Mouse (Mus musculus): ENCODE data around the gene Las1l. TPM values are rescaled to one million over a fixed set of nuclear protein-coding genes. Genes with fewer than 3 reads are reported as not detected.

Las1l gene
- 81.4 and 104 TPM in 2 replicates for polyA plus RNA-seq (2015; fragmentation: Nextera tagmentation; extraction: Ambion mirVana)

DNA sequence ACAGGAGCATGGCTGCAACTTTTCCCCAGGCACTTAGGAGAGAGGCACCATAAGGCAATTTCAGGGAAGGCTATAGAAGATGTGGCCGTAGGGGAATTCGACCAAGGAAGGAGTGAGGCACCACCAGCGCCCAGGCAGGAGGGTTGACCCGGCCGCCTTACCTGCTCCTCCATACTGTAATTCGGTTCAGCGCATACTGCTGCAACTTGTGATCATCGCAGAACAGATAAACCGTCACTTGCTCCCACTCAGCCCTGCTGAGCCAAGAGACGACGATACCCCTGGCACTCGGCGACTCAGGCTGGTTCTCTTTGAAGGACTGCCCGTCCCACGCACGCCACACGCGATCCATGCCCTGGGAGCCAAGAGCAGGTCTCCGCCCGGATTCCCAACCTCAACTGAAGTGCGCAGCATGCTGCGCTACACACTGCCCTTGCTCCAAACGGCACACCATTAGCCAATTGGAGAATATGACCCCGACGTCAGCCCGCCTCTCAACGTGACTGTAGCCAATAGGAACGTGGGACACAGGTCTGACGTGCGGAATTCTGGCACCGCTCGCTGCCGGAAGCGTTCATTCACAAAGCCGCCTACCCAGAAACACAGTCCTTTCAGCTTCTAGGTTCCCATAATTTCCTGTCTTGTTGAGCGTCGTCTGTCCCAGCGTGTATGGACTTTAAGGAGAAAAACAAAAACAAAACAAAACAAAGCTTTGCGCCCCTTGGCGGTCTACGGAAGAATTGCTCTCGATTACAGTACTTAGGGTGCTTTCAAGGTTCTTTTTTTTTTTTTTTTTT is at the start of gene Las1l:
Las1l (minus strand) TSS at position 466 of the 797 bp plus-strand sequence.
- peak within 1 kb of the TSS; percentile 73 for H3K4me2 ChIP-seq (ENCODE audit: low read length)
- H3K27ac ChIP-seq (ENCODE audit: low read length), result 0 out of 2 replicates have a peak within 1 kb of the TSS, but pooled peaks have one; percentile 37
- H3K27me3 ChIP-seq (replicated peaks; ENCODE audit: control insufficient read depth, insufficient read depth, low read length), result no peaks in the 10 kb centered on the region
- H3K9me3 ChIP-seq (ENCODE audit: control insufficient read depth, low read length), result no peaks in the 10 kb centered on the region
- peak within 1 kb of the TSS; percentile 55 for H3K9ac ChIP-seq (replicated peaks; ENCODE audit: low read depth, low read length)
- WGBS, result 21% methylated on average over 42 of the region's 42 CpGs
- no peaks in the 10 kb centered on the region for H3K36me3 ChIP-seq (ENCODE audit: control insufficient read depth, insufficient read depth)
- peak; percentile 100 for ATAC-seq
- peaks cover 8% of the 10 kb centered on the region for H3K4me1 ChIP-seq (replicated peaks; ENCODE audit: control insufficient read depth, insufficient read depth, low read length)
- peak within 1 kb of the TSS; percentile 61 for H3K4me3 ChIP-seq (replicated peaks; ENCODE audit: low read length)

DNA sequence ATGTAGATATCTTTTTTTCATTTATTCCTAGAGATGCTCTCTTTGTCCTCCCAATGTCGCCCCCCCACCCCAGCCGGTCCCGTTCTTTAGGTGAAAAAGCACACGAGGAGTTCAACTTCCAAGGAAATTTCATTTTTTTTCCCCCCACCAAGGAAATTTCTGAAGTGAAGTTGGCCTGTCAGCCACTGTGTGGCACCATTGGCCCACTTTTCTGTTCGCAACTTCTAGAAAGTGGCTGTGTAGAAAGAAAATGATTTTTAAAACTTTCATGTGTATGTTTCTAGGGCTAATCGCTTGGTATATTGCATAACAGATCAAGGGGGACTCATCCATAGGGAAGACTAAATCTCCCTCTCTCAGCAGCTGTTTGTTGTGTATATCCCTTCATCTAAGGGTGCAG is 49.6 kb upstream of the Las1l start:
- no peak overlapping the region for H3K4me2 ChIP-seq (ENCODE audit: low read length)
- no peaks in the 10 kb centered on the region for H3K4me1 ChIP-seq (replicated peaks; ENCODE audit: control insufficient read depth, insufficient read depth, low read length)
- H3K36me3 ChIP-seq (ENCODE audit: control insufficient read depth, insufficient read depth), result no peaks in the 10 kb centered on the region
- H3K9ac ChIP-seq (replicated peaks; ENCODE audit: low read depth, low read length), result no peak overlapping the region
- no peak overlapping the region for H3K4me3 ChIP-seq (replicated peaks; ENCODE audit: low read length)
- 72% methylated on average over 6 of the region's 6 CpGs for WGBS
- no peaks in the 10 kb centered on the region for H3K9me3 ChIP-seq (ENCODE audit: control insufficient read depth, low read length)
- no peak overlapping the region for H3K27ac ChIP-seq (ENCODE audit: low read length)
- no peak for ATAC-seq
- H3K27me3 ChIP-seq (replicated peaks; ENCODE audit: control insufficient read depth, insufficient read depth, low read length), result no peaks in the 10 kb centered on the region

DNA sequence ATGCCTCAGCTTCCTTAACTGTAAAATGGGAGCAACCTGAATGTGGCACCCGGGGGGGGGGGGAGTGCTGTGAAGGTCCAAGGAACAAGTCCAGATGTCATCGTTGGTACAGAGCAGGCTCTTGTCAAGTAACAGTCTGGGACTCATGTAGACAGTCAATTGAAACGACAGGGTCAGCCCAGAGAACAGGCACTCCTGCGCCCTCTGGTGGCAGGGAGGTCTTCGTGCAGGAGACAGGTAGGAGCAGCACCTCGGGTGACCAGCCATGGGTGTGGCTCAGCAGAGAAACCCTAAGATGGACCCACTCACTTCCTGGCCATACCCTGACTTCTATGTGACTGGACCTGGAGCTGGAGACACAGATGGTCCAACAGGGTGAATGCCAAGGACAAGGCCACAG is 42.8 kb upstream of the Las1l start:
- Histone ChIP-seq H3K4me2 (ENCODE audit: low read length) (no peak overlapping the region), H3K9ac (replicated peaks; ENCODE audit: low read depth, low read length) (no peak overlapping the region), H3K27ac (ENCODE audit: low read length) (no peak overlapping the region), H3K36me3 (ENCODE audit: control insufficient read depth, insufficient read depth) (no peaks in the 10 kb centered on the region), H3K4me3 (replicated peaks; ENCODE audit: low read length) (no peak overlapping the region), H3K4me1 (replicated peaks; ENCODE audit: control insufficient read depth, insufficient read depth, low read length) (no peaks in the 10 kb centered on the region), H3K9me3 (ENCODE audit: control insufficient read depth, low read length) (no peaks in the 10 kb centered on the region), H3K27me3 (replicated peaks; ENCODE audit: control insufficient read depth, insufficient read depth, low read length) (no peaks in the 10 kb centered on the region)
- ATAC-seq, result no peak
- 75% methylated on average over 6 of the region's 6 CpGs for WGBS

DNA sequence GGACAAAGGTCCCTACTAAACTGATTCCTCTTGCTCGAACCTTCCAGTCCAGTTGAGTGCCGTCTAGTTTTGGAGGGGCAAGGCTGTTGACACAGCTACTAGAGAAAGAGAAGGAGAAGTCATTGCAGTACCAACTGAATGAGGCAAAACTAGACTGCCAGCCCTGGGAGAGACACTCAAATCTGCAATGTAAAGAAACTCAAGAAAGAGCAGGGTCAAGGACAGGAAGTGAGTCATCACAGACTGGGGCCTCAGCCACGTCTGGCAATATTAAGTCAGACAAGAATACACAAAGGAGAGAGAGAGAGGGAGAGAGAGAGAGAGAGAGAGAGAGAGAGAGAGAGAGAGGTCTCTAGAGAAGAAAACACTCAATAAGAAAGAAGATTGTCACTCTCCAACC is 36.4 kb upstream of the Las1l start:
- no peak overlapping the region for H3K4me2 ChIP-seq (ENCODE audit: low read length)
- no peak overlapping the region for H3K27ac ChIP-seq (ENCODE audit: low read length)
- WGBS, result 66% methylated on average over 3 of the region's 3 CpGs
- no peak for ATAC-seq
- no peaks in the 10 kb centered on the region for H3K4me1 ChIP-seq (replicated peaks; ENCODE audit: control insufficient read depth, insufficient read depth, low read length)
- no peaks in the 10 kb centered on the region for H3K9me3 ChIP-seq (ENCODE audit: control insufficient read depth, low read length)
- no peaks in the 10 kb centered on the region for H3K27me3 ChIP-seq (replicated peaks; ENCODE audit: control insufficient read depth, insufficient read depth, low read length)
- no peaks in the 10 kb centered on the region for H3K36me3 ChIP-seq (ENCODE audit: control insufficient read depth, insufficient read depth)
- H3K9ac ChIP-seq (replicated peaks; ENCODE audit: low read depth, low read length), result no peak overlapping the region
- no peak overlapping the region for H3K4me3 ChIP-seq (replicated peaks; ENCODE audit: low read length)

DNA sequence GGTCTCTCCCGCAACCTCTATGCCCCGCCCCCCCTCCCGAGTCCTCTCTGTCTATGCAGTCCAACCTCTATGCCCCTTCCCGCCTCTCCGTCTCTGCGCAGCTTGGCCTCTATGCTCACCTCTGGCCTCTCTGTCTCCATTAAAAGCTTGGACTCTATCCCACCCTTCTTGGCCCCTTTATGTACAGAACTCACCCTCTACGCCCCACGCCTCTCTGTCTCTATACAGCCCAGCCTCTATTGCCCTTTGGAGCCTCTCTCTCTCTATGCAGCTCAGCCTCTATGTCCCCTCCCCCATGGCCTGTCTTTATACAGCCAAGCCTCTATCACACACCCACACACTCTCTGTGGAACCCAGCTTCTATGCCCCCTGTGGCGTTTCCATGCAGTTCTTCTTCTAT is 13.2 kb upstream of the Las1l start:
- Histone ChIP-seq H3K27me3 (replicated peaks; ENCODE audit: control insufficient read depth, insufficient read depth, low read length) (no peaks in the 10 kb centered on the region), H3K36me3 (ENCODE audit: control insufficient read depth, insufficient read depth) (no peaks in the 10 kb centered on the region), H3K27ac (ENCODE audit: low read length) (no peak overlapping the region), H3K4me2 (ENCODE audit: low read length) (no peak overlapping the region), H3K9me3 (ENCODE audit: control insufficient read depth, low read length) (no peaks in the 10 kb centered on the region), H3K9ac (replicated peaks; ENCODE audit: low read depth, low read length) (no peak overlapping the region), H3K4me1 (replicated peaks; ENCODE audit: control insufficient read depth, insufficient read depth, low read length) (no peaks in the 10 kb centered on the region; the same call in 1 of the 2 replicates), H3K4me3 (replicated peaks; ENCODE audit: low read length) (no peak overlapping the region)
- 89% methylated on average over 8 of the region's 9 CpGs for WGBS
- ATAC-seq, result no peak

DNA sequence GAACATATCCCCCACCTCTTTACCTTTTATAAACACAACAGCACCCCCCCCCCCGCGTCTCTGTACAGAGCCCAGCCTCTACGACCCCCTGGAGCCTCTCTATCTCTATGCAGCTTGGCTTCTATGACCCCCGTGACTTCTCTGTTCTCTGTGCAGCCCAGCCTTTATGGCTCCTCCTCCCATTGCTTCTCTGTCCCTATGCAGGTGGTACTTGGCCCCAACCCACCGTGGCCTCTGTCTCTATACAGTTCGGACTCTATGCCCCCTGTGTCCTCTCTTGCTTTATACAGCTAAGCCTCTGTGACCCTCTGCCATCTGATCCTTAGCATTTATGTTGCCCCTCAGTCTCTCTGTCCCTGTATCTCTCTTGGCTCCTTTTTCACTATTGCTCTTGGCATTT is 12.4 kb upstream of the Las1l start:
- ATAC-seq, result no peak
- H3K4me2 ChIP-seq (ENCODE audit: low read length), result no peak overlapping the region; the same call in 1 of the 2 replicates
- no peak overlapping the region for H3K27ac ChIP-seq (ENCODE audit: low read length)
- no peaks in the 10 kb centered on the region for H3K9me3 ChIP-seq (ENCODE audit: control insufficient read depth, low read length)
- H3K4me1 ChIP-seq (replicated peaks; ENCODE audit: control insufficient read depth, insufficient read depth, low read length), result no peaks in the 10 kb centered on the region; the same call in 1 of the 2 replicates
- no peaks in the 10 kb centered on the region for H3K36me3 ChIP-seq (ENCODE audit: control insufficient read depth, insufficient read depth)
- H3K9ac ChIP-seq (replicated peaks; ENCODE audit: low read depth, low read length), result no peak overlapping the region
- no peak overlapping the region for H3K4me3 ChIP-seq (replicated peaks; ENCODE audit: low read length)
- WGBS, result 24% methylated on average over 5 of the region's 6 CpGs
- no peaks in the 10 kb centered on the region for H3K27me3 ChIP-seq (replicated peaks; ENCODE audit: control insufficient read depth, insufficient read depth, low read length)

DNA sequence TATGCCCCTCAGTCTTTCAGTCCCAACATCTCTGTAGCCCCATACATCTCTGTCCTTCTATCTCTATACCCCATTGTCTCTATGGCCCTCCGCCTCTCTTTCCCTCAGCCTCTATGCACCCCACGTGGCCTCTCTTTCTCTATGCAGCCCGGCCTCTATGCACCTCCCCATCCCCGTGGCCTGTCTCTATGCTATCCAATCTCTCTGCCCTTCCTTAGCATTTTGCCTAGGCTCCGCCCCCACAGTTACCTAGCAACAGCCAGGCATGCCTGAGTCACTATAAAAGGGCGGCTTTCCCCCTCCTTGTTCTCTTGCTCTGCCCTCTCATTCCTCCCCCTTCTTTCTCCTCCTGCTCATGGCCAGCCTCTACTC is 11.8 kb upstream of the Las1l start:
- no peaks in the 10 kb centered on the region; the same call in 1 of the 2 replicates for H3K4me1 ChIP-seq (replicated peaks; ENCODE audit: control insufficient read depth, insufficient read depth, low read length)
- no peaks in the 10 kb centered on the region for H3K27me3 ChIP-seq (replicated peaks; ENCODE audit: control insufficient read depth, insufficient read depth, low read length)
- H3K36me3 ChIP-seq (ENCODE audit: control insufficient read depth, insufficient read depth), result no peaks in the 10 kb centered on the region
- H3K4me2 ChIP-seq (ENCODE audit: low read length), result peak overlapping the region; percentile 63
- H3K4me3 ChIP-seq (replicated peaks; ENCODE audit: low read length), result peak overlapping the region; percentile 45
- 18% methylated on average over 6 of the region's 6 CpGs for WGBS
- H3K9me3 ChIP-seq (ENCODE audit: control insufficient read depth, low read length), result no peaks in the 10 kb centered on the region
- ATAC-seq, result peak; percentile 96
- peak overlapping the region; percentile 56 for H3K27ac ChIP-seq (ENCODE audit: low read length)
- H3K9ac ChIP-seq (replicated peaks; ENCODE audit: low read depth, low read length), result peak overlapping the region; percentile 66

DNA sequence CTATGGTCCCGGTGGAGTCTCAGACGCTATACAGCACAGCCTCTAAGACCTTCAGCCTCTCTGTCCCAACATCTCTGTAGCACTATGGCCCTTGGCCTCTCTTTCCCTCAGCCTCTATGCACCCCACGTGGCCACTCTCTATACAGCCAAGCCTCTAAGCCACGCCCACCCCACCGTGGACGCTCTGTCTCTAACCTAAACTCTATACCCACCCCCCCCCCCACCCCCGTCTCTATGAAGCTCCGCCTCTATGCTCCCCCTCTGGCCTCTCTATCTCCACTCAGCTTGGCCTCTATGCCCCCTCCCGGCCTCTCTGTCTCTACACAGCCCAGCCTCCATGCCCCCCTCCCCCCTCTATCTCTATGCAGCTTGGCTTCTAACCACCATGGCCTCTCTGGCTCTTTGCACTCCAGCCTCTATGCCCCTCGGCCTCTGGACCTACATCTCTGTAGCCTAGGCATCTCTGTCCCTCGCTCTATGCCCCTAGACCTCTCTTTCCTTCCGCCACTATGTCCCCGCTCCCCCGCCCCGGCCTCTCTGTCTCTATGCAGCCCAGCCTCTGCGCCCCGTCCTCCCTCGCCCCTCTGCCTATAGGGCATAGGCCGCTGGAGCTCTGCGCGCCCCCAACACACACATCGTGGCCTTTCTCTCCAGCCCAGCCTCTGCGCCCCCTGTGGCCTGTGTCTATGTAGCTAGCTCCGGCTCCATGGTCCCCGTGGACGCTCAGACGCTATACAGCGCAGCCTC is 11.3 kb upstream of the Las1l start:
- WGBS, result 23% methylated on average over 27 of the region's 28 CpGs
- no peaks in the 10 kb centered on the region; the same call in 1 of the 2 replicates for H3K4me1 ChIP-seq (replicated peaks; ENCODE audit: control insufficient read depth, insufficient read depth, low read length)
- no peaks in the 10 kb centered on the region for H3K9me3 ChIP-seq (ENCODE audit: control insufficient read depth, low read length)
- peak overlapping the region; percentile 63 for H3K4me2 ChIP-seq (ENCODE audit: low read length)
- peak overlapping the region; percentile 66 for H3K9ac ChIP-seq (replicated peaks; ENCODE audit: low read depth, low read length)
- H3K4me3 ChIP-seq (replicated peaks; ENCODE audit: low read length), result peak overlapping the region; percentile 45
- H3K27me3 ChIP-seq (replicated peaks; ENCODE audit: control insufficient read depth, insufficient read depth, low read length), result no peaks in the 10 kb centered on the region
- peak overlapping the region; percentile 56 for H3K27ac ChIP-seq (ENCODE audit: low read length)
- H3K36me3 ChIP-seq (ENCODE audit: control insufficient read depth, insufficient read depth), result no peaks in the 10 kb centered on the region
- peak; percentile 73 for ATAC-seq

DNA sequence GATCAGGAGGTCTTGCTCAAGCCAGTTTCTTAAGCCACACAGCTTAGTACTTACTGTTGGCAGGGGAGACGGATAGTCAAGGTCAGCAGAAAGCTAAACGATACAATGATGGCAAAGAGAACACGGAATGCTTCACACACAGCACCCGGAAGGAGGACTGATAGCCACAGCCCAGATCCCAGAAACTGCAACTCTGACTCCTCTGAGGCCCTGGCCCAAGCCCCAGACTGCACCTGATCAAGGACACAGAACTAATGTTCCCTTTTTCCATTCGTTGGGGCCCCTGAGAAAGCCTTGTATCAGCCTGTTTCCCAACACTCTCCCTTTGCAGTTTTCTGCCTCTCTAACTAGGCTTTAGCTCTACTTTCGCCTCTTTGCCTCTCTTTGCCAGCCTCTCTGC is 8.3 kb upstream of the Las1l start:
- Histone ChIP-seq H3K4me3 (replicated peaks; ENCODE audit: low read length) (no peak overlapping the region), H3K4me1 (replicated peaks; ENCODE audit: control insufficient read depth, insufficient read depth, low read length) (no peaks in the 10 kb centered on the region; the same call in 1 of the 2 replicates), H3K9ac (replicated peaks; ENCODE audit: low read depth, low read length) (no peak overlapping the region), H3K4me2 (ENCODE audit: low read length) (no peak overlapping the region), H3K27ac (ENCODE audit: low read length) (no peak overlapping the region), H3K9me3 (ENCODE audit: control insufficient read depth, low read length) (no peaks in the 10 kb centered on the region), H3K27me3 (replicated peaks; ENCODE audit: control insufficient read depth, insufficient read depth, low read length) (no peaks in the 10 kb centered on the region), H3K36me3 (ENCODE audit: control insufficient read depth, insufficient read depth) (no peaks in the 10 kb centered on the region)
- 80% methylated on average over 6 of the region's 6 CpGs for WGBS
- ATAC-seq, result no peak

All from forebrain, embryonic 16.5 days (tissue).